Mouse (Mus musculus) spleen, postnatal 4 days (tissue): ENCODE results near the gene Mdfic.

Experiments
- DNase-seq, 2 experiments: peaks; one replicate each; pipeline ENCODE4 v3.0.0; 2022; ENCODE audit warnings: low spot score in 2 of 2

Gene Mdfic

GRCm38 (mm10) chr6:15792680-15793601 is 72.5 kb downstream of the Mdfic start:
- no peak for DNase-seq

GRCm38 (mm10) chr6:15793602-15794345 is 73.3 kb downstream of the Mdfic start:
- DNase-seq: no peak

GRCm38 (mm10) chr6:15794801-15795200 is 74.3 kb downstream of the Mdfic start:
- DNase-seq: no peak

- DNase-seq: no peak
Observed at GRCm38 (mm10) chr6:15807382-15807781, 86.9 kb downstream of the Mdfic start.

- DNase-seq: no peak
Observed at GRCm38 (mm10) chr6:15825236-15825635, 104.8 kb downstream of the Mdfic start.

- no peak for DNase-seq
Observed at GRCm38 (mm10) chr6:15829812-15830211, 109.4 kb downstream of the Mdfic start.

GRCm38 (mm10) chr6:15830651-15831050 is 110.2 kb downstream of the Mdfic start:
- DNase-seq: no peak

GRCm38 (mm10) chr6:15837695-15838094 is 117.2 kb downstream of the Mdfic start:
- DNase-seq: no peak

GRCm38 (mm10) chr6:15839831-15840230 is 119.4 kb downstream of the Mdfic start:
- no peak for DNase-seq

GRCm38 (mm10) chr6:15840429-15840828 is 120.0 kb downstream of the Mdfic start:
- DNase-seq: no peak

- no peak for DNase-seq
Observed at GRCm38 (mm10) chr6:15841476-15842209, 121.2 kb downstream of the Mdfic start.

- no peak for DNase-seq
Observed at GRCm38 (mm10) chr6:15843295-15843694, 122.8 kb downstream of the Mdfic start.

- DNase-seq: no peak
Observed at GRCm38 (mm10) chr6:15845711-15846342, 125.4 kb downstream of the Mdfic start.
